Mouse (Mus musculus) yolk sac, embryonic 10.5 days (tissue): Measurements from ENCODE around the gene Ttpal.

Experiments
- DNase-seq: peaks from one replicate; pipeline ENCODE4 v3.0.0-alpha.2; 2017; ENCODE audit warnings: low spot score

Gene Ttpal

DNA sequence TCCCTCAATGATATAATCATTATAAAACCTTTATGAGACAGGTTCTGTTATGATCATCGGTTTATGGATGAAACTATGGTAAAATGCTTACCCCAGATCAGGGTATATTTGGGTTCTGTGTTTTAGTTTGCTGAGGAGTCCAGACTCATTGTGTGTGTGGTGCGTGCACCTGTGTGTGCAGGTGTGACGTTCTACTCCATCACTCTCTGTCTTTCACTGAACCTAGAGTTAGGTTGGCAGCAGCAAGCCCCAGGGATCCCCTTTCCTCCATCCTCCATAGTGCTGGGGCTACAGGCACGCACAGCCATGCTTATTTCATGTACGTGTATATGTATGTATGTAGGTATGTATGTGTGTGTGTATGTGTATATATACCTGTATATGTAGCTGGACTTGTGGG, 60.0 kb downstream of the Ttpal start:
- no peak for DNase-seq

DNA sequence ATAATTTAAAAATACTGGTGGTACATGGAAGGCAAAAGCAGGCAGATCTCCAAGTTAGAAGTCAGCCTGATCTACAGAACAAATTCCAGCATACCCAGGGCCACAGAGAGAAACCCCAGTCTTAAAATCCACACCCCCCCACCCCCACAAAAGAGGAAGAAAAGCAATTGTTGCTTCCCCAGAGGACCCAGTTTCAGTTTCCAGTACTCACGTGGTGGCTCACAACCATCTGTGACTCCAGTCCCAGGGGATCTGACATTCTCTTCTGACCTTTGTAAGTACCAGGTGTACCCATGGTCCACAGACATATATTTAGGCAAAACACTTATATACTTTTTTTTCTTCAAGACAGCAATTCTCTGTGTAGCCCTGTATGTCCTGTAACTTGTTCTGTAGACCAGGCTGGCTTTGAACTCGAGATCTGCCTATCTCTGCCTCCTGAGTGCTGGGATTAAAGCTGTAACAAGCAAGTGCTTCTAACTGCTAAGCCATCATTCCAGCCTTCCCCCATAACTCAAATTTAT, 60.6 kb downstream of the Ttpal start:
- DNase-seq = no peak

GRCm38 (mm10) chr2:163663930-163664329, 61.8 kb downstream of the Ttpal start:
- DNase-seq = no peak

DNA sequence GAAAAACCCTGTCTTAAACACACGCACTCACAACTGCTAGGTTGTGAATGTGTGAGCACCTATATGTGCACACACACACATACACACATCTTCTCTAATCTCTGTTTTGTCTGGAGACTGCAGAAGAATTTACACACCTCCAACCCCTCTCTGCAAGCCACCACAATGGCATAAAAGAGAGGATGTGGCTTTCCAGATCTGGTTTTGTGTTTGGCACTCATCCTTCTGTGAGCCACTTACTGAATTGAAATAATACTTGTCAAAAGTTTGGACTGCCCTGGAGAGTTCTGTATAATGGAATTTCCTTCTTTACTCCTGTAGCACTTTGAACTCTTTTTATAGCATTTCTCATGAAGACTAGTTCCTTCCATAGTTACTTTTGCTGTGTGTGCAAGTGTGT, 64.9 kb downstream of the Ttpal start:
- DNase-seq = no peak
